ENCODE assay signal across 22 mouse cellular contexts in genomic region chr5:138834910-138835309, GRCm38 (mm10). TPM values are rescaled to one million over a fixed set of nuclear protein-coding genes. Genes with fewer than 3 reads are reported as not detected.
"Had no signal": no experiment of that assay in that cellular context is flagged by ENCODE, and none has a peak within 500 bp of the region (broad histone marks: within the 10 kb centered on the region; RNA-seq: fewer than 3 reads in every experiment).

No protein-coding gene starts in this region.

- H3K27me3 ChIP-seq: midbrain, embryonic 13.5 days; midbrain, embryonic 15.5 days; neural tube, embryonic 12.5 days; stomach, embryonic 15.5 days had no signal

- H3K4me3 ChIP-seq: megakaryocyte, embryonic 14.5 days; midbrain, embryonic 13.5 days; midbrain, embryonic 15.5 days; neural tube, embryonic 12.5 days; stomach, embryonic 15.5 days had no signal

- H3K9me3 ChIP-seq: midbrain, embryonic 13.5 days; midbrain, embryonic 15.5 days; neural tube, embryonic 12.5 days; stomach, embryonic 15.5 days had no signal

- H3K36me3 ChIP-seq: midbrain, embryonic 13.5 days; midbrain, embryonic 15.5 days; neural tube, embryonic 12.5 days; stomach, embryonic 15.5 days had no signal

- H3K27ac ChIP-seq: midbrain, embryonic 13.5 days; midbrain, embryonic 15.5 days; neural tube, embryonic 12.5 days; stomach, embryonic 15.5 days; stomach, postnatal 0 days had no signal

- DNase-seq: lung, adult 18-20 months; lung, embryonic 14.5 days; lung, postnatal 10 days; lung, postnatal 4 days; right cerebral cortex, postnatal 14 days; thymus, adult 2 months; thymus, postnatal 25 days; thymus, postnatal 4 days had no signal

- H3K9ac ChIP-seq: lung, embryonic 14.5 days; midbrain, embryonic 13.5 days; midbrain, embryonic 15.5 days; neural tube, embryonic 12.5 days; stomach, embryonic 15.5 days had no signal

- ATAC-seq: midbrain, embryonic 13.5 days; midbrain, embryonic 15.5 days had no signal

- H3K4me2 ChIP-seq: lung, embryonic 14.5 days; midbrain, embryonic 11.5 days; midbrain, embryonic 13.5 days; midbrain, embryonic 15.5 days; neural tube, embryonic 12.5 days; stomach, embryonic 15.5 days had no signal

- H3K4me1 ChIP-seq: midbrain, embryonic 13.5 days; midbrain, embryonic 15.5 days had no signal

RNA-seq across cellular contexts. Expression of gene Gm5294, which starts 15.0 kb away (rescaled TPM):
- total RNA-seq: midbrain, postnatal 0 days; monocyte, adult 5-6 weeks; neutrophil, adult 5-6 weeks had no signal
- polyA plus RNA-seq: lung, embryonic 14.5 days; lung, embryonic 16.5 days; midbrain, embryonic 11.5 days; midbrain, embryonic 13.5 days; midbrain, embryonic 15.5 days; neural tube, embryonic 12.5 days; neural tube, embryonic 14.5 days; spleen, adult 2 months; stomach, embryonic 15.5 days; stomach, postnatal 0 days; urinary bladder, adult 2 months had no signal
